Mouse (Mus musculus): ENCODE data around the gene Mta3.

Mta3 gene

DNA sequence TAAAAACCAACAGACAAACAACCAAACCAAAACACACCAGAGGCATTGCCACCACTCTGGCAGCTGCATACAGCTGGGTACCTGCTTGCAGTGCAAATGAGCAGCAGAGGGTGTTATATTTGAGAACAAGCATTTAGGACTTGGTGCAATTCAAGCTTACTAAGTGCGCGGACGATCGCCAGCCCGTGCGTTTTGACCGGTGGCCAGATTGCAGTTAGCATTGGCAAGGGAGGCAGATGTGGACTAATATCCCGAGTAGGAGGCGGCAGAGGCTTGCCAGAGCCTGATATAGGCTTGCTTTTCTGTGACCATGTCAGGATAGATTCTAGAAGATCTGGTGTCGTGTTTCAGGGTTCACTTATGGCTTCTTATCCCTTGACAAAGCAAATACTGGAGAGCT, 52.1 kb downstream of the Mta3 start:
- DNase-seq (ENCODE audit: low spot score in 2 of 2): no peak

DNA sequence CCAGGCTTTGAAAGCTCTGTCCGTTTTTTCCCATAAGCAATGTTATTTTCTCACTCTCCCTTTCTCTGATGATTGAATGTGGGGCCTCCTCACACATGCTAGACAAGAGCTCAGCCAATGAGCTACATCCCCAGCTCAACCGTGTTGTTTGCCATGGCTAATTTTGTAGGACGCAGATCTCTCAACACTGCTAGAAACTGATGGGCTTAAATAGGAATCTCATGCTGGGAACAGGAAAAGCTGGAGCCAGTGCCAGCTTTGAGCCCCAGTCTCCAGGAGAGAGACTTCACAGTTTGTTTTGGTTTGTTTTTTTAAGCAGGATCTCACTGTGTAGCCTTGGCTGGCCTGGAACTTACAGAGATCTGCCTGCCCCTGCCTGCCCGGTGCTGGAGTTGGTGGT, 53.6 kb downstream of the Mta3 start:
- DNase-seq (ENCODE audit: low spot score in 2 of 2): no peak

DNA sequence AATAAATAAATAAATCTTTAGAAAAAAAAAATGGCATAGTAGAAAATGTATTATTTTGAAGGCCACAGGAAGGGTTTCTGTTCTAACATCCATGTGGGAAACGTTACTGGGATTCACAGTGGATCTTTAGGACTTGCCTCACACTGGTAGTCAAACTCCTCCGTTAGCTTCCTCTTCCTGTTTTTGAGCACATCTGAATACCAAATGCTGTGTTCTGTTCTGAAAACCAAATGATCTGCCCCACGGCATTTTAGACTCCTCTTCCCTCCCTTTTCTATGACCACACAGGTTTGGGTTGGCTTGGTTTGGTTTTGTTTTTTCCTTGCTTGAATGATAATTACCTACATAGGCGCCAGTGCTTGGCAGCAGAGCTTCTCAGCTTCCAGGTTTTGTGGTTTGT, 58.6 kb downstream of the Mta3 start:
- no peak for DNase-seq (ENCODE audit: low spot score in 2 of 2)

DNA sequence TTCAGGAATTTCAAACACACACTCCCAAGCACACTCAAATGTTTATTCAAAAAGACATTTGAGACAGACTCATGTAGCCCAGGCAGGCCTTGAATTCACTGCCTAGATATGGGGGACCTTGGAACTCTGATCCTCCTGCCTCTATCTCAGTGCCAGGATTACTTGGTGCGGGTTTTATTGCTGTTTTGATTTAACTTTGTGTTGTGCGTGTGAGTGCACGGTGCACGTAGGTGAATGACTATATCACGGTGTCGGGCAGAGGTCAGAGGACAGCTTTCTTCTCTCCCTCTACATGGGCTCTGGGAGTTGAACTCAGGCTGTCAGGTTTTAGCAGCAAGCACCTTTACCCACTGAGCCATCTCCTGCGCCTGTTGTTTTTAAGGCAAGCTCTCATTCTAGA, 61.1 kb downstream of the Mta3 start:
- DNase-seq (ENCODE audit: low spot score in 2 of 2): no peak

DNA sequence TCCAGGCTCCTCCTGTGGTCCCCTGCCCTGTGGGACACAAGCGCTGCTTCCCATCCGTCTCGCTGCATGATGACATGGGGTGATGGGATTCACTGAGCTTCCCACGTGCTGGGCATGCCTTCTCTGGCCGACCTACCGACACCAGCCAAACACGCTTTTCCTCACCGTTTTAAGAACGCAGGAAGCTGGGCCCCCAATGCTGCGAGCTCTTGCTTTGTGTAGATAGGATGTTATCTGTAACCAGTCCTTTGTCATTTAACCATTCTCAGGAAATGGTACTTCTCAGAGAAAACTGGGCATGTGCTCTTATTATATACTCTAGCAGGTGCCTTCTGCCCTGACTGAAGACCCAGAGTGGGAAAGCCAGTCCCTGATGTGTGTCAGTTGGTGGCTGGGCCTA, 62.3 kb downstream of the Mta3 start:
- no peak for DNase-seq (ENCODE audit: low spot score in 2 of 2)

DNA sequence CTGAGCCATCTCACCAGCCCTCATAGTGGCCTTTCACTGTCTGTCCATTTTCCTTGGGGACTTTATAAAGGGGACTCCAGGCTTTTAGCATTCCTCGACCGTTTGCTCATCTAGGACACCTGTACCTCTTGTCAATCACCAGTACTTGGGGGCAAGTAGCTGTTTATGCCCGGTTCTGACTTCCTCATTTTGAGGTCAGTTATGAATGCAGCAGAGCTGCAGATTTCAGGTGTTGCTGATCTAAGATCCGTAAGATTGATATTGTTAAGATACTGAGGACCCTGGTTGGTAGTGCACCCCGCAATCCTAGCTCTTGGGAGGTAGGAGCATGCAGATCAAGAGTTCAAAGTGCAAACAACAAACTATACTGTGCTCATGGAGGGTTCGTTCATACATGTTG, 64.4 kb downstream of the Mta3 start:
- DNase-seq (ENCODE audit: low spot score in 2 of 2): peak in 1 of 2 experiments; percentile 38

DNA sequence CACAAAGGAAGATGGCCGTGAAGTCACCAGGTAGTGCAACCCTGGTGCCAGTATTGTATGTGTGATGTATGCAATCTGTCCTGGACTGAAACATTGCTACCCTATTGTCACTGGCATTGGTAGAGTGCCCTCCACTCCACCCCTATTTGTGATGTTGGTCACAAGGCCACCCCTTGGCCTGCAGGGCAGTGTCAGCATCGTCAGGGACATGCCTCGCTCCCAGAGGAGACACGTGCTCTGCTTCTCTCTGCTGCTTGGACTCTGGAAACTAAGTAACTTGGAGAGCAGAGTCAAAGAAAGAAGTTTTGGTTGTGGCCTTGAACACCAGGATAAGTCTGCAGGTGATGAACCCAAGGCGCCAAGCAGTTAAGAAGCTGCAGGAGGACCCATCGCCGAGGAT, 65.0 kb downstream of the Mta3 start:
- DNase-seq (ENCODE audit: low spot score in 2 of 2): no peak

DNA sequence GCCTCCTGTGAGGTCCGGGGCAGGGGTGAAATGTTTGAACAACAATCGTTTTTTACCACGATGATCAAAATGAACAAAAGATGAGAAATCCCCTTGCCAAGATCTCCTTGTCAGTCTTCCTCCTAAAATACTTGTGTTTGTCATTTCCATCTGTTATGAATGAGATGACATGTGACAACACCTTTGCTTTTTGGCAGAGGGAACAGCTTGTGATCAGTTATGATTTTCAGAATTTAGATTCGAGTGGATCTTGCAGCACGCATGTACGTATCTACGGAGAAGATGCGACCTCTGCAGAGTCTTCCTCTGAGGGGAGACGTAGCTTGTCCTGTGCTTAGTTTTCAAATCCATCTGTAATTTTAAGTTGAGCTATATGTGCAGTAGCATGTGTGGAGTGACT, 66.1 kb downstream of the Mta3 start:
- no peak for DNase-seq (ENCODE audit: low spot score in 2 of 2)

DNA sequence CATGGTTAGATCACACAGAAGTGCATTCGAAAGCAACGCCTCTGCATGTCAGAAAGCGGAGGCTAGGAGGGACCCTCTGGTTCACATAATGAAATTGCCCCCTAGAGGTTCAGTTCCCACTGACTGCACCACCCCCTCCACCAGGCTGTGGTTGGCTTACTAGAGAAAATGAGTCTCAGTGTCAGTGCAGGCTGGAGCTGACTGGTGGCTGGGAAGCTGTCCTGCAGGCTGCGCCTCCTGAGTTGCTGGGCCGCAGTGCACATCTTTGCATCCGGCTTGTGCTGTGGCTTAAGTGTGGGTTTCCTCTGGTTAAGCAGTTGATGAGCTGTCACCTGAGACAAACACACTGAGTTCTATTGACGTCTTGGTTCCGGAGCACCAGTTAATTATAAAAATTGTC, 66.7 kb downstream of the Mta3 start:
- DNase-seq (ENCODE audit: low spot score in 2 of 2): peak; percentile 76 to 82

DNA sequence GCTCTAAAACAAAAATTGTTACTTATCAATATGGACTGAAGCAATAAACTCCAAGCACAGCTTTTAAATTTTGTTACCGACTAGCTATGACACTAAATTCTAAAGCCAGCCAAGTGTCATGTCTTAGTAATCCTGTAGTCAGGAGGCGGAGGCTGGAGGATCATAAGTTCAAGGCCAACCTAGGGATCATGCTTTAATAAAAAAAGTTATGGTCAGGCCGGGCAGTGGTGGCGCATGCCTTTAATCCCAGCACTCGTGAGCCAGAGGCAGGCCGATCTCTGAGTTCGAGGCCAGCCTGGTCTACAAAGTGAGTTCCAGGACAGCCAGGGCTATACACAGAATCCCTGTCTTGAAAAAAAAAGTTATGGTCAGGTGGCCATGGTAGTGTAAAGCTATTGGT, 71.0 kb downstream of the Mta3 start:
- no peak for DNase-seq (ENCODE audit: low spot score in 2 of 2)

DNA sequence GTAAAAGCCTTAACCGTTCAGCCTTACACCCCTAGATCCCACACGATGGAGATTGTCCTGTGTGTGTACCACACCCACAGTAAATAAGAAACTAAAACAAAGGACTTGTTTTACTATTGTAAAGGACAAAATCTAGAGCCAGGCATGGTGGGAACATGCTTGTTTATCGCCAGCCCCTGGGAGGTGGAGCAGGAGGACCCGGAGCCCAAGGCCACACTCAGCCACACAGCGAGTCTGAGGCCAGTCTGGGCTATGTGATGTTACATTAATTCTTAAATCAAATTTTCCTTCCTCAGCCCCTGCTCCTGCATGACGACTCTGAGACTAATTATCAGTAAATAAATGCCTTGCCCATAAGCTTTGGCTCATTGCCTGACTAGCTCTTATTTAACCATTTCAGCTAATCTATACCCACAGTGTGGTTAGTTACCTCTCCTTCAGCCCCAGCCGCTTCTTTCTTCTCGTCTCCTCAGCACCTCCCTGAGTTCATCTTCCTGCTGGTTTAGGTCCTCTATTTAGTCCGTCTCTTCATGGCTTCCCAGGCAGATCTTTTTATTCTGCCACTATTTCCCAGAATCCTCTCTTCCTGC, 71.6 kb downstream of the Mta3 start:
- no peak for DNase-seq (ENCODE audit: low spot score in 2 of 2)

DNA sequence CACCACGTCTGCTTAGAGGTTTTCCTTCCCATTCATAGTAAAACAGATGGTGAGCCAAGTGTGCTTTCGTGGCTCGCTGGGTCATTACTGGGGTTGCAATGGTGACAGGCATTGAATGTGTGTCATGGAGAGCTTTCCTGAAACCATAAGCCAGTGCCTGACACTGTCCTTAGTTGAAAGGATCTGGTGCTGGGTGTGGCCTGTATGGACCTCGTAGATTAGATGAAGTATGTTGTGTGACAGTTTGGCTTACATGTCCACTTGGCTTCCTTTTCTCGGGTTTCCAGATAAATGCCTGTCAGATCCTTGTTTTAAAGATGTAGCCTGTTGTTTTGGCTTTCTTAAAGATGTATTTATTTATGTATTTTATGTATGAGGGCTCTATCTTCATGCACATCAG, 74.3 kb downstream of the Mta3 start:
- no peak for DNase-seq (ENCODE audit: low spot score in 2 of 2)

DNA sequence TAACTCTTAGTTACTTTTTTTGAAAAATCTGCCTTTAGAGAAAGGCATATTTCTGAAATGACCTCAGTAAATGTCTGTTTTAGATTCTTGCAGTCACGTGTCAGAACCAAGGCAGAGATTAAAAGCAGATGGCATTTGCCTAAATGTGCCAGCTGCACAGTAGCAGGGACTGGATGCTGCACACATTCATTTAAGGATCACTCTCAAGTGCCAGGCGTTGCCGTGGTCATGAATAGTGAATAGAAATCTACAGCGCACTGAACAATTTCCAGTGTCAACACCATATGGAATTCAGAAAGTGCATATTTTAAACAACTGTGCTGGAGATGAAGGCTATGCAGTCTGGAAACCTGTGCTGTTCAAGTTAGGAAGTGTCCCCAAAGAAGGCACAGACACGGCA, 76.8 kb downstream of the Mta3 start:
- no peak for DNase-seq (ENCODE audit: low spot score in 2 of 2)

DNA sequence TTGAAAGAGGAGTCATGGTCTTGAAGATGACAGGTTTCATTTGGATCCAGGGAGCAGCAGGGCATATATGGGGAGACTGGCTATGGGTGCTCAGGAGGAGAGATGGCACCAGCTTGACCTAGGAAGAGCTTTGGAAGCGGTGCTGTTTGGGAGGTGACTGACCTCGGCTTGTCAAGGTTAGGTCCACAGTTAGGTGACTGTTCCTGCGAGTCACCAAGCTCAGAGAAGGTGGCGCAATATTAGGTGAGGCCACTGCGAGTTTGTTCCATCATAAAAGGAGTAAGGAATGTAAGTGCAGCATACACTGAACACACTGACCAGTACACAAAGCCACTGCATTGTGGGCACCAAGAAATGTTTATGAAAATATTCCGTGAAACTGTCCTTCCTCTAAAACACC, 80.5 kb downstream of the Mta3 start:
- no peak for DNase-seq (ENCODE audit: low spot score in 2 of 2)

DNA sequence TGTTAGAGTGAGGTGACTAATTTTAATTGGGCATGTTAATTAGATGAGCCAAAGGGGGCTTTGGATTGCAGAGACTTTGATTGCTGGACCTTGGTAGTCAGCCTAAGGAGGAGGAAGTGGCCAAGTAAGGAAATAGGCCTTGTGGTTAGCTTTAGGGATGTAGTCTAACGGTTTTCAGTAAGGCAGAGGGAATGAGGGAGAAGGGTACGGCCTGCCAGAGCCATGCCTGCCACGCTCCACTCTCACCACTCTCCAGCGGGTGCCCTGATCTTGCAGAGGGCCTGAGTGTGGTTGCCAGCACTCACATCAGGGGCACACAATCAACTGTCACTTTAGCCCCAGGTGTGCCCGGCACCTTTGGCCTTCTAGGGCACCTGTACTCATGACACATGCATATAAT, 84.2 kb downstream of the Mta3 start:
- DNase-seq (ENCODE audit: low spot score in 2 of 2): no peak

DNA sequence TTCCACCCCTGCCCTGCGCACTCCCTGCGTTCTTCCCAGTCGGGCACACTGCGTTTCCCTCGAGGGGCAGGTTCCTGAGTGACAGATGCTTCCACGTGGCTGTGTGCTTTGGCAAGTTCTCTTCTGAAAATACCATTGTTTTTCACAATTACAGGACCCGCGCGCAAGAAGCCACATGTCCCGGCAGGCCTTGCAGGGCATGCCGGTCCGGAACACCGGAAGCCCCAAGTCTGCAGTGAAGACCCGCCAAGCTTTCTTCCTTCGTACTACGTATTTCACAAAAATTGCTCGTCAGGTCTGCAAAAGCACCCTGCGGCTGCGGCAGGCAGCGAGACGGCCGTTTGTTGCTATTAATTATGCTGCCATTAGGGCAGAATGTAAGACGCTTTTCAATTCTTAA, 86.4 kb downstream of the Mta3 start:
- no peak for DNase-seq (ENCODE audit: low spot score in 2 of 2)

DNA sequence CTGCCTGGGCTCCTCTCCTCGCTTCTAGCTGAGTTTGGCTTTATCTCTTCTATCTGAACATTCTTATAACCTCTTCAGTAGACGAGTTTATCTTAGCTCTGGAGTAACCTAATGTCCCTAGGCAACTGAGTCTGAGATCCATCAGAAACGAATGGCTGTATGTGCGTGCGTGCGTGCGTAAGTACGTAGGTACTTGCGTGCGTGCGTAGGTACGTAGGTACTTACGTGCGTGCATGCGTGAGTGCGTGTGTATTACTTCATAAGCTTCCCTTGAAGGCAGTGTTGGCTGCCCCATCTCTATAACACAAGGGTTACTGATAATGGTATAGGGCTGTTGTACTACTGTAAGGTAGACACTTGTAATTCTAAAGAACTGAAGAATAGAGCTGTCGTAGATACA, 89.2 kb downstream of the Mta3 start:
- DNase-seq (ENCODE audit: low spot score in 2 of 2): no peak

DNA sequence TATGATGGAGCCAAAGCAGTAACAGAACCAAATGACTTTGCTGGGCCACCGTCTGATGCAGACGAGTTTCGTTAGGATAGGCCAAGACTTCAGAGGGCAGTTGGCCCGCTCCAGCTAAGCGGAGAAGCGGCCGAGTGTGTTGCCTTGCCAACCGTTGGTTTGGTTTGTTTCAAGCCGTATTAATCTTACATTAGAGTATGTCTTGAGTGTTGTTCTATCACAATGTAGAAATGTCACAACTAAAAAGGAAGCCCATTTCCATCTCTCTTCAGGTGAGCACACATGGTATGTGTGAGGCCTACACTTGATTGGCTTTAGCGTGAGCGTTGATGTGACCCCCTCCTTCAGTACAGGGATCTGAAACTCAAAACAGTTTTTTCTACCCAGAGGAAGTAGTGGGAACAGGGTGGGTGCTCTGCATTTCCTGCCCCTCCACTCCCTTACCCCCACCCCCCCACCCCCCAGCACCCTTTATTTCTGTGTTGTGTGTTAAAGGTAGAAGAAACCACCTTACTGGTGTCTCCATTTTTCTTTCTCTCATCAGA, 93.6 kb downstream of the Mta3 start:
- peak in 1 of 2 experiments; percentile 47 for DNase-seq (ENCODE audit: low spot score in 2 of 2)

DNA sequence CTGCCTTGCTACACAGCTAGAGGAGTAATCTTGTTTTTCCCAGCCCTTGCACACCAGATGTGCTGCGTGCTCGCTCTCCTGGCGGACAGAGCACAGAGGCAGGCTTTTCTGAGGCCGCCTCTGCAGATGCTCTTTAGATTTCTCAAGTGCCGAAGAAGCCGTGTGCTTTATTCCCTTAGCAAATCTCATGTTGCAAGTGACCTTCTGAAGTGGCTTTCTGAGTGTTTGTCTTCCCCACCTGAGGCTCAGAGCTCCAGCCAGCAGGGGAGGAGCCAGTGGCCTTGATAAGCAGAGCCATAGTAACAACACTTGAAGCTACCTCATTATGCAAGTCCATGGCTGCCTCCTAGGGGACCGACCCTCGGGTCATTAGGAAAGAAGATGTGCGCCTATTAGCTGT, 98.0 kb downstream of the Mta3 start:
- no peak for DNase-seq (ENCODE audit: low spot score in 2 of 2)

DNA sequence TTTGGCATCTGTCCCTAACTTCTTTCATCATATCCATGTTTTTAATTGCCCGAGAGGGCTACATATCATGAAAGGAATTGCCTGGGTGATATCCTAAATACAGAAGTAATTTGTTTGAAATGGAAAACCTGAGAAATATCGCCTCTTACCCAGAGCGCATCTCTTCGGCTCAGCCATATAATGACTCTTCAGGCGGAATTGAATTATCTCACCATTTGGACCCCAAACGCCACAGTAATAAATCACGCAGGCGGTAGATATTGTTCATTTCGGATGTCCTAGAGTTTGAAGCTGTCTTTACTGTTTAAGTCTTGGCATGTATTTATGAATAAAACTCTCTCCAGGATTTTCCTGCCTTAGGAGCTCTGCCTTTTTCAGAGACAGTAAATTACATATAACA, 99.1 kb downstream of the Mta3 start:
- no peak for DNase-seq (ENCODE audit: low spot score in 2 of 2)

DNA sequence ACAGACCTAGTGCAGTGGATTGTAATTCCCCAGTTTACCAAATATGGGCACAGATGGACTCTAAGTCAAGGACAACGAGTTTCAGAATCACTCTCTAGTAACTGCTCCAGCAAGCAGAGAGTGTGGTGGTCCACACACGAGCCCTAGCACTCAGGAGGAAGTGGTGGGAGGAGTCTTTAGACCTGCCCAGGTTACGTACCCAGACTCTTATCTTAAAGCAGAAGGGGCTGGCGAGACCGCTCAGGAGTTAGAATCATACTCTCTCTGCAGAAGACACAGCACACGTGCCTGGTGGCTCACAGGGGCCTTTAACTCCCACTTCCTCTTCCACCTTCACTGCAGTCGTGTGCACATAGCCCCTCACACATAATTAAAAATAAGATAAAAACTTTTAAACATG, 101.4 kb downstream of the Mta3 start:
- peak in 1 of 2 experiments; percentile 67 for DNase-seq (ENCODE audit: low spot score in 2 of 2)

DNA sequence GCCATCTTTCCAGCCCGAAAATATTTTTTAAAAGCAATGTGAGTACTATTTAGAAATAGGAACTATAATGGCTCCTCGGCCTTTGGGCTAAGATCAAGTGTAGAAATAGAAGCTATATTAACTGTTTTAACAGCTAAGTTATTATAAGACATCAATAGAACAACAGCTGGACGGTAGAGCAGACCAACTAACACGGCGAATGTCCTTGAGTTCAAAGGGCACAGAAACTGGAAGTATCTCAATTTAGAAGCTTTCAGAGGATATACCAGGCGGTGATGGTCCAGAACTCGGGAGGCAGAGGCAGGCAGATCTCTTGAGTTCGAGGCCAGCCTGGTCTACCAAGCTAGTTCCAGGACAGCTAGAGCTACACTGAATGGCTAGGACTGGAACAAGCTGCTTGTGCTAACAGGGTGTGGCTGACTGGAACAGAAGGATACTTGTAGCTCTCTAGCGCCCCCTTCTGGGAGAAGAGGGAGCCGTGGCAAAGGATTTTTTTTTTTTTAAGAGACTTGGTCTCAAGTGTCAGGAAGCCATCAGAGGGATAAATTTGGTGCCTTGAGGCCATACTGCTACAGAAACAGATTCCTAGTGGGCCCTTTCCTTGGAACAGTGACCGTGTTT, 101.9 kb downstream of the Mta3 start:
- peak; percentile 68 to 83 for DNase-seq (ENCODE audit: low spot score in 2 of 2)

DNA sequence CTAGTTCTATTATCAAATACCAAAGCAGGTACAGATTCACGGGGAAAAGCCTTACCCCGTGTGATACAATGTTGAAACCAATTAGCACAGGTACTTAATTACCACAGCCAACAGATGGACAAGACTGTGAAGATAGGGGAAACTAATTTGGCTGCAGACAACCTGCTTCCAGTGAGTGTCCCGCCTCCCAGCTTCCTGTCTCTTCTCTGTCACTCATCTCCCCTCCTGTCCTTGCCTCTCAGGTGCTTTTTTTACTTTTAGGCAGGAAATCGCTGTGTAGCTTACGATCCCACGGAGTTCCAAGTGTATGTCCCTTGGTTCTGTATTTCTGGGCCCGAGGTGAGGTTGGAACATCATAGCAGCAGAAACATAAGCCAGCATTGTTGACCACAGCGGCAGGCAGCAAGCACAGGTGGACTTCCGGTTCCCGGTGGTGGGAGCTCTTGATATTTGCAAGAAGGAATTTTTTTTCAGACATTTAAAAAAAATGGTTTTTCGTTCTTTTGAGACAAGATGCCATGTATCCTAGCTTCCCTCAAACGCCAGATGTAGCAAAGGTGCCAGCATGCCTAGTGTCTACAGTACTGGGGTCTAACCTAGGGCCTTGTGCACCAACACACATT, 102.6 kb downstream of the Mta3 start:
- DNase-seq (ENCODE audit: low spot score in 2 of 2): no peak
